Mouse (Mus musculus): ENCODE results near the gene Phactr2. TPM values are rescaled to one million over a fixed set of nuclear protein-coding genes. Genes with fewer than 3 reads are reported as not detected.
"Not testable (repeated sequence)": the region's sequence is repeated elsewhere in the genome, so short reads cannot be mapped to it uniquely, and the experiment has no call there.

Gene Phactr2
- 10 to 100 TPM; 17.6 to 19.4 TPM for total RNA-seq (2021)
- long read RNA-seq, experiment 1, partial matches to known transcripts, result 1 of 5 reads
- long read RNA-seq, experiment 1, other reads (novel, unspliced or antisense), result 1 of 5 reads
- long read RNA-seq, experiment 2, partial matches to known transcripts, result 0 of 6 reads
- long read RNA-seq, experiment 2, other reads (novel, unspliced or antisense), result 5 of 6 reads

- peak; percentile 1 for DNase-seq (ENCODE audit: low spot score)
Observed at GRCm38 (mm10) chr10:13473833-13474567, at the start of gene Phactr2. Gene Phactr2 (minus strand): TSS chr10:13474412.

DNA sequence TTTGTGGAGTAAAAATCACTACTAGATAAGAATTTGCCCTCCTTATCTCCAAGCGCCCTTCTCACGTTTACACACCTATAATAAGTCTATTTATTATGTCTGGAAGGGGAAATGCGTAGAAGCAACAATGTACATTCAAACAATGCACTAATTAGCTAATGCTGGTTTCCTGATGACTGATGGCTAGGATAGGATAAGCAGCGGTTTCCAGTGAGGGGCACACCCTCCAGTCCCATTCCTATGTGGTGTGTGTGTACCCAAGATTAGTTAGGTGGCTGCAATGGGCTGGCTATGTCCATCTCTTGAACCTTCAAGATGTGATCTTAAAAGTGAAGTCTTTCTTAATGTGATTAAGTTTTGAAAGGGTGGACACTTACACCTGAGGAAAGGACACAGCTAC lies 47.6 kb upstream of the Phactr2 start:
- no peak for DNase-seq (ENCODE audit: low spot score)

DNA sequence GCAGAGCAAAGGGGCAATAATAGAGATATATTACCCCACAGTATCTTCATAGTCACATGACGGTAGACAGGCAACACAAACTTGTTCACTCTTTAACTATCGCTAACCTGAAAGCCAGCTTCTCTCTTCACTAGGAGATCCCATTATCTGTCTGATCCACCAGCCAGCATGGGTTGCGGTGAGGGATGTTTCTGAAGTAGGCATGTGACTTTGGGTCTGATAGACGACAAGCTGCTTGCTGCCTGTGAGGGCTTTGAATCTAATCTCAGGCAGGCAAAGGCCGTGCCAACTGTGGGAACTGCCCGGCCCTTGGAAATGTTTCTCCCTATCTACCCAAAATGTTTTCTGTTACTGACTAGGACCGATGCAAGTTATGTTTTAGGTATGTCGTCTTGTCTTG lies 28.2 kb upstream of the Phactr2 start:
- no peak for DNase-seq (ENCODE audit: low spot score)

- not testable (repeated sequence) for DNase-seq (ENCODE audit: low spot score)
Observed at GRCm38 (mm10) chr10:13501533-13501932, 27.3 kb upstream of the Phactr2 start.

DNA sequence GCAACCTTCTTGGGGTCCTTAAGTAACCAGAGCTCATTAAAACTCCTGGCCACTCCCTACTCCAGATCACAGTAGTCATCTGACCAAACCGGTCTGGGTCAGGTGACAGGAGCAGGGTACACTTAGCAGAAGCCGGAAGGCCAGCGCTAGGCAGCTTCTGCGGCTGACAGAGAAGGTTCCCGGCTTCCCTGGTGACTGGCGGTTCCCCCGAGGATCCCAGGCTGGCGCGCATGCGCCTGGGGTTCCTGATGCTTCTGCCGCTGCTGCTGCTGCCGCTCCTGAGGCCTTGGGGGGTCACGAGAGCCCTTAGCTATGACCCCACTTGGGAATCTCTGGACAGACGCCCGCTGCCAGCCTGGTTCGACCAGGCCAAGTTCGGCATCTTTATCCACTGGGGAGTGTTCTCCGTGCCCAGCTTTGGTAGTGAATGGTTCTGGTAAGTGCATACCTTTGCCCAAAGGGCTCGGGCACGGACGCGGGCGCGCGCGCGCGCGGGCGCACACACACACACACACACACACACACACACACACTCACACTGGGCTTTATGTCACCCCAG lies 26.8 kb upstream of the Phactr2 start:
- peak; percentile 84 for DNase-seq (ENCODE audit: low spot score)

DNA sequence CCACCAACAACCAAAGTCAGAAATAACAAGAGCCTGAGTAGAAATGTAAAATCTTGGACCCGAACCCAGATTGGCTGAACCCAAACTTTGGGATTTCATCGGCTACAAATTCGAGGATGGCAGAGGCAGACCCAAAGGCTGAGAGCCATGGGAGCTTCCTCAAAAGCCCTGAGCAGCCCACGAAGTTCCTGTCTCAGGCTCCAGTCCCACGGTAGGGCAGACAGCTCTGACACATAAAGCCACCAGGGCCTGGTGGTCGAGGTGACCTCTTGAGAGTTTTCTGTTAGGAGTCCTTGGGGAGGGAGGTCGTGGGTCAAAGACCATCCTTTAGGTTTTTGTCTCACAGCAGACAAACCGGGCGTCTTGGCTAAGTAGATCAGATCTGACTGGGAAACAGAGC lies 26.3 kb upstream of the Phactr2 start:
- no peak for DNase-seq (ENCODE audit: low spot score)

DNA sequence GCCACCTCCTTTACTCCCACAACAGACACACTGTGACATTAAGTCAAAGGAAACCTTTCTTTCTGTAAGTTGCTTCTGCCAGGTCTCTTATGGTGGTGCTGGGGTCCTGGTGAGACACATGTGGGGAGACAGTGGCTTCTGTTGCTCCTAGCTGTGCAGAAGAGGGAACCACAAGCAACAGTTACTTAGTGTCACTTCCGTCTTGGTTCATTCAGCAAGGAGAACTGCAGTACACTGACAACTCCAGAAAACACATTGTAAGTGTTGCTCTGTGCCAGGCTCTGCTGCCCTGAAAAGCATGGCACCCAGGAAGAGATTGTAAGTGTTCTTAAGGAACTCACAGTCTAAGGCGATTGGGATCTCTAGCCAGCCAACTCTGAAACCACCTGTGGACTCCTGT lies 25.1 kb upstream of the Phactr2 start, which contains the start of gene Fuca2:
Gene Fuca2 (plus strand): TSS at position 210 of the 400 bp plus-strand sequence.
- no peak for DNase-seq (ENCODE audit: low spot score)

GRCm38 (mm10) chr10:13496315-13496714 lies 22.1 kb upstream of the Phactr2 start:
- no peak for DNase-seq (ENCODE audit: low spot score)

- DNase-seq (ENCODE audit: low spot score), result no peak
Observed at GRCm38 (mm10) chr10:13493978-13494686, 19.9 kb upstream of the Phactr2 start.

GRCm38 (mm10) chr10:13489671-13490070 lies 15.5 kb upstream of the Phactr2 start:
- DNase-seq (ENCODE audit: low spot score), result no peak

DNA sequence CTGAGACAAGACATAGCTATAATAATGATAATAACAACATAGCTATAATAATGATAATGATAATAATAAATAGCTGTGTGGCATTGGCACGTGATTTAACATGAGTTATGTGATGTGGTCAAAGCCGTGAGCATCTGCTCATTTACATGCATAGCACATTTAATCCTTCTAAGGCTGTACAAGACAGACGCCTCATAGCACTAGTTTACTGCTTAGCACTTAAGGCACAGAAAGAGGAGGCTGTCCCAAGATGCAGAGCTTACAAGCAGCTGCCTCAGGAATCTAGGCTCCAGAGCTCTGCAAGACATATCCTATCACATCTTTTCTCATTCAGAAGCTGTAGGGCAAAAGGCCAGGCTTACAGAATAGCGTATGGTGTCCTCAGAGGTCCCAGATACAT lies 11.7 kb upstream of the Phactr2 start:
- DNase-seq (ENCODE audit: low spot score), result no peak

GRCm38 (mm10) chr10:13479341-13479740 lies 5.1 kb upstream of the Phactr2 start:
- DNase-seq (ENCODE audit: low spot score), result no peak

GRCm38 (mm10) chr10:13475121-13475520 lies 909 bp upstream of the Phactr2 start:
- DNase-seq (ENCODE audit: low spot score), result no peak

DNA sequence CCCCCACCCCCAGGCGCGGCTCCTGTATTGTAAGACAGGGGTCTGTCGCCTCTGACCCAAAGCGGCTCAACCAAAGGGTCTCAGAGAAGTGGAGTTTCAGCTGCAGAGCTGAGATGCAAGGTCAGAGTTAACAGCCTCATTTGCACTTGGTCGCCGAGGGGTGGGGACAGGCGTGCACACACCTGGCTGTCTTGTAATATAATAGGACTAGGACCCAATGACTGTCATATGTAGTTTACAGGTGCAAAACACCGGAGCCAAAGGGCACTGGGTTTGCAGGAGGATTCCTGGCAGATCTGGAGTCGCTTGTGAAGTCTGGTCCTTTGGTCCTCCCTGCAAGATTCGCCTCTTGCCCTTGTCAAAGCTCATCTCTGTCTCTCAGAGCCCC lies 350 bp upstream of the Phactr2 start:
- DNase-seq (ENCODE audit: low spot score), result no peak

- DNase-seq (ENCODE audit: low spot score), result no peak
Observed at GRCm38 (mm10) chr10:13473287-13473832, 852 bp downstream of the Phactr2 start.

GRCm38 (mm10) chr10:13470236-13470635 lies 4.0 kb downstream of the Phactr2 start:
- no peak for DNase-seq (ENCODE audit: low spot score)

DNA sequence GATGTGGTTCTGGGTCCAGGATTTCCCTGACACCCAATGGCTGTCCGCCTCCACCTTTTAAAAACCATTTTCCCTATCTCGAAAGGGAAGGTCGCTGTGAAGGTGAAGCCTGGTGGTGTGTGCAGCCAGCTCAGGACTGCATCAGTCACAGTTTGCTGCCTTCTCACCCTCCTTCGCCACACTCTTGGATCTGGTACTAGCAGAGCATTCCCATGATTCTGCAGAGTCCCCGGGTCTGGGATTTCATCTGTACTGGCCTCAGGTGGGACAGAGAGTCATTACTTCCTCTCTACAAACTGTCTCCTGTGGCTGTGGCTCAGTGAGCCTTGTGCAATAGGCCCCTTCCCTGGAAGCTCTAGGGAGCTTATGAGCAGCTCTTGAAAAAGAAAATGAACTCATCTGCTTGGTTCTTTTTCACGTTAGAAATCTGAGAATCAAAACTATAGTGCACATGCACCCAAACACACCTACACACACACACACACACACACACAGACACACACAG lies 6.1 kb downstream of the Phactr2 start:
- not testable (repeated sequence) for DNase-seq (ENCODE audit: low spot score)

- no peak for DNase-seq (ENCODE audit: low spot score)
Observed at GRCm38 (mm10) chr10:13466925-13467324, 7.3 kb downstream of the Phactr2 start.

DNA sequence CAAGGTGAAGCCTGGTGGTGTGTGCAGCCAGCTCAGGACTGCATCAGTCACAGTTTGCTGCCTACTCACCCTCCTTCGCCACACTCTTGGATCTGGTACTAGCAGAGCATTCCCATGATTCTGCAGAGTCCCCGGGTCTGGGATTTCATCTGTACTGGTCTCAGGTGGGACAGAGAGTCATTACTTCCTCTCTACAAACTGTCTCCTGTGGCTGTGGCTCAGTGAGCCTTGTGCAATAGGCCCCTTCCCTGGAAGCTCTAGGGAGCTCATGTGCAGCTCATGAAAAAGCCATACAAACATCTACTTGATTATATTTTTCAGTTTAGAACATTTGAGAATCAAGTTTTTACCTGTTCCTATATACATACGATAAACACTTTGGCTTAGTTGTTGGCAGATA lies 9.9 kb downstream of the Phactr2 start:
- DNase-seq (ENCODE audit: low spot score), result not testable (repeated sequence)

- DNase-seq (ENCODE audit: low spot score), result no peak
Observed at GRCm38 (mm10) chr10:13453200-13453990, 20.8 kb downstream of the Phactr2 start.

DNA sequence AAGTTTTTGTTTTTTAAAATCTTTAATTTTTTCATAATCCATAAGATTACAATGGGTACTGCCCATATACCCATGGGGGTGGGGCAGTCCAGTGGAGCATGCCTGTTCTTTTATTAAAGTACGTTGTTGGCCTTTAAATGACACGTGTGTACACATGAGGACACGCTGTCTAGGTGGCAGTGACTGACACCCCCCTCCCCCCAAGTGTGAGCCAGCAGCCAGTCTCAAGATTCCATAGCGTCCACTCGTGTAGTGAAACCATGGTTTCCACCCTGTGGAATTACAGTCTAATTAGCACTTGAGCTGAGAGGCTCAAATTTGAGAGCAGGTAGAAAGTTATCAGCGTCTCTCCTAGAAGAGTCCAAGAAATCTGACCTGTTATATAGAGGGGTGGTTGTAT lies 22.6 kb downstream of the Phactr2 start:
- no peak for DNase-seq (ENCODE audit: low spot score)
